In genomic region chr8:86231994-86232393, GRCm38 (mm10) we compare ENCODE assay signal across 7 mouse cellular contexts.
DNase-seq lines count a peak whose midpoint lies in the region; TF ChIP-seq lines count a peak whose summit lies in the region.
"Not testable (repeated sequence)": the region's sequence is repeated elsewhere in the genome, so short reads cannot be mapped to it uniquely, and the experiment has no call there.

No protein-coding gene starts in this region.

- not testable (repeated sequence) for TF ChIP-seq CTCF in kidney, adult 2 months (conservative IDR thresholded peaks at IDR 0.05; ENCODE audit: insufficient read depth, insufficient read length, low read depth, low read length); thymus, adult 2 months (IDR thresholded peaks at IDR 0.05; ENCODE audit: borderline replicate concordance, control insufficient read depth, extremely low read depth, insufficient read depth, low read length, poor library complexity)
- peak; percentile 35 for TF ChIP-seq CTCF in left cerebral cortex, adult 2 months (IDR thresholded peaks at IDR 0.05)

- TF ChIP-seq POLR2A in kidney, adult 2 months (IDR thresholded peaks at IDR 0.05; ENCODE audit: low read depth, low read length); thymus, adult 2 months (IDR thresholded peaks at IDR 0.05; ENCODE audit: control insufficient read depth, extremely low read depth, insufficient read depth, low read length, poor library complexity): not testable (repeated sequence)

- not testable (repeated sequence) for H3K4me1 ChIP-seq in kidney, adult 2 months (ENCODE audit: control insufficient read depth, insufficient read depth, low read length); thymus, adult 2 months (replicated peaks; ENCODE audit: control insufficient read depth, insufficient read depth, low read length)

- not testable (repeated sequence) for H3K27ac ChIP-seq in kidney, adult 2 months (ENCODE audit: insufficient read depth, low read depth, low read length); left cerebral cortex, adult 2 months; thymus, adult 2 months (ENCODE audit: control insufficient read depth, insufficient read depth, low read length)

- intact Hi-C loops in heart, postnatal 10 days (cut with DNase I); left cerebral cortex, adult 2 months (cut with DNase I): not testable (repeated sequence)

- 81% methylated on average over 6 of the region's 6 CpGs for WGBS in kidney, adult 2 months
- 90% methylated on average over 6 of the region's 6 CpGs for WGBS in thymus, adult 2 months

- H3K27me3 ChIP-seq in kidney, adult 2 months (replicated peaks; ENCODE audit: control insufficient read depth, insufficient read depth, low read length); thymus, adult 2 months (ENCODE audit: control insufficient read depth, insufficient read depth, low read length): not testable (repeated sequence)

- not testable (repeated sequence) for H3K4me3 ChIP-seq in kidney, adult 2 months (ENCODE audit: insufficient read depth, low read depth, low read length); left cerebral cortex, adult 2 months; thymus, adult 2 months (ENCODE audit: control insufficient read depth, insufficient read depth, low read length)

- DNase-seq in WW6 (ENCODE audit: low read depth, low spot score), result peak; percentile 49
- peak; percentile 23 for DNase-seq in embryo, embryonic 10.5 days (ENCODE audit: low spot score)
- DNase-seq in heart, postnatal 10 days, result peak; percentile 4 to 9
- DNase-seq in kidney, adult 2 months, result peak; percentile 8
- DNase-seq in left cerebral cortex, adult 2 months (ENCODE audit: extremely low spot score in 1 of 2, low spot score in 2 of 2), result not testable (repeated sequence)
- DNase-seq in lung, postnatal 10 days, result peak; percentile 6
- peak; percentile 4 for DNase-seq in thymus, adult 2 months

- H3K36me3 ChIP-seq in kidney, adult 2 months (ENCODE audit: control insufficient read depth, insufficient read depth, low read length); thymus, adult 2 months (ENCODE audit: control insufficient read depth, insufficient read depth, low read length): not testable (repeated sequence)
